Comparison of ENCODE assay signal across 8 mouse cellular contexts in the genomic region with DNA sequence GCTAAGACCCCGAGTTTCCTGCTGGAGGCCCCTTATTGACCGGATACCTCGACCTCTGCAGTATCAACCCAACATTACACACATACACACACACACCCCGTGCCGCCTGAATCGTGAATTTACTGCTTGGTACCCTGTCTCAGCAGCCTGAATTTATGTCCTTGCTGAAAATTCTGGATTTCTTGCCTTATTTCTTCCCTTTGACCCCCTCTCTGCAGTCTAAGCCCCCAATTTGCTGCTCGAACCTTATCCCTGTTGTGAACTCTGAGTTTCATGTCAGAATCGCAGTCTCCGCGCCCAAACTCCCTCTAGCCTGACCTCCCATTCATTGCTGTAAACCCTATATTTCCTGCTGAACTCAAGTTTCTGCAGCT. TPM values are rescaled to one million over a fixed set of nuclear protein-coding genes. Genes with fewer than 3 reads are reported as not detected.
A peak's percentile ranks its signal among the peaks of the same experiment; 100 is the strongest.
DNase-seq lines count a peak whose midpoint lies in the region; ATAC-seq and TF ChIP-seq lines count a peak whose summit lies in the region.

No protein-coding gene starts in this region.

- no peaks in the 10 kb centered on the region for H3K79me2 ChIP-seq in heart, adult 2 months (replicated peaks; ENCODE audit: control insufficient read depth, insufficient read depth, low read length)
- H3K79me2 ChIP-seq in CH12.LX (replicated peaks; ENCODE audit: control insufficient read depth, extremely low read depth, insufficient read depth, poor library complexity, severe bottlenecking): no peaks in the 10 kb centered on the region; the same call in 1 of the 2 replicates

- no peaks in the 10 kb centered on the region for H3K27me3 ChIP-seq in heart, adult 2 months (ENCODE audit: control insufficient read depth, insufficient read depth, low read length)
- H3K27me3 ChIP-seq in CH12.LX (replicated peaks): peaks cover 4% of the 10 kb centered on the region
- H3K27me3 ChIP-seq in forebrain, embryonic 12.5 days: no peaks in the 10 kb centered on the region
- H3K27me3 ChIP-seq in liver, embryonic 14.5 days (ENCODE audit: control insufficient read depth, insufficient read depth, low read length): no peaks in the 10 kb centered on the region

- no peak for TF ChIP-seq POLR2A in heart, adult 2 months (IDR thresholded peaks at IDR 0.05; ENCODE audit: insufficient read depth, low read depth, low read length)
- TF ChIP-seq POLR2A in CH12.LX (IDR thresholded peaks at IDR 0.05; ENCODE audit: low read depth, low read length): no peak

- no peak for TF ChIP-seq CTCF in heart, adult 2 months (IDR thresholded peaks at IDR 0.05)
- TF ChIP-seq CTCF in CH12.LX (conservative IDR thresholded peaks at IDR 0.05 in 1 of 2, IDR thresholded peaks at IDR 0.05 in 1 of 2; ENCODE audit: low read depth in 2 of 2, low read length in 2 of 2): no peak
- TF ChIP-seq CTCF in liver, embryonic 14.5 days (IDR thresholded peaks at IDR 0.05; ENCODE audit: low read depth): no peak

- in situ Hi-C loops in CH12.LX (cut with MboI; ENCODE audit: low pct_ligation_motif_present, low pct_unique_long_range_greater_than_20kb, low sequenced_read_pairs): no loop called here

- DNase-seq in heart, adult 2 months: no peak
- no peak for DNase-seq in heart, postnatal 14 days
- no peak for DNase-seq in CH12.LX (ENCODE audit: extremely low read depth)
- no peak for DNase-seq in liver, embryonic 14.5 days (ENCODE audit: low read depth in 3 of 3, low spot score in 3 of 3)
- no peak for DNase-seq in adrenal gland, postnatal 14 days
- DNase-seq in urinary bladder, postnatal 14 days (ENCODE audit: low spot score): no peak
- no peak for DNase-seq in layer of hippocampus, adult 9-11 months

- WGBS in heart, adult 2 months: 8% methylated on average over 10 of the region's 10 CpGs
- WGBS in forebrain, embryonic 12.5 days: 8% methylated on average over 10 of the region's 10 CpGs
- WGBS in liver, embryonic 14.5 days (ENCODE audit: insufficient replicate concordance): 4% methylated on average over 10 of the region's 10 CpGs

- dilution Hi-C loops in CH12.LX (cut with MboI; ENCODE audit: extremely low pct_ligation_motif_present, extremely low pct_unique_long_range_greater_than_20kb, low sequenced_read_pairs): no loop called here

- H3K36me3 ChIP-seq in heart, adult 2 months (ENCODE audit: control insufficient read depth, insufficient read depth, low read length): no peaks in the 10 kb centered on the region
- peaks cover 20 to 42% of the 10 kb centered on the region in 2 experiments for H3K36me3 ChIP-seq in CH12.LX (replicated peaks in 1 of 2; ENCODE audit: control insufficient read depth in 1 of 2, insufficient read depth in 1 of 2, low read length in 1 of 2)
- peaks cover 26% of the 10 kb centered on the region for H3K36me3 ChIP-seq in forebrain, embryonic 12.5 days (replicated peaks)
- H3K36me3 ChIP-seq in liver, embryonic 14.5 days (replicated peaks; ENCODE audit: control insufficient read depth, insufficient read depth, low read depth): peaks cover 13% of the 10 kb centered on the region

- H3K4me1 ChIP-seq in heart, adult 2 months (ENCODE audit: control insufficient read depth, insufficient read depth, low read length): no peaks in the 10 kb centered on the region; the same call in 1 of the 2 replicates
- peaks cover 6 to 18% of the 10 kb centered on the region in 2 experiments for H3K4me1 ChIP-seq in CH12.LX (ENCODE audit: control insufficient read depth in 1 of 2, insufficient read depth in 2 of 2)
- H3K4me1 ChIP-seq in forebrain, embryonic 12.5 days: peaks cover 52% of the 10 kb centered on the region
- H3K4me1 ChIP-seq in liver, embryonic 14.5 days (replicated peaks; ENCODE audit: control insufficient read depth in 2 of 2, insufficient read depth in 2 of 2, low read length in 1 of 2): peaks cover 8 to 16% of the 10 kb centered on the region in 2 experiments

- no peak for TF ChIP-seq RAD21 in CH12.LX (IDR thresholded peaks at IDR 0.05; ENCODE audit: low read depth, low read length)

- H3K9me3 ChIP-seq in CH12.LX (replicated peaks; ENCODE audit: low read length): no peaks in the 10 kb centered on the region
- H3K9me3 ChIP-seq in forebrain, embryonic 12.5 days: no peaks in the 10 kb centered on the region
- H3K9me3 ChIP-seq in liver, embryonic 14.5 days (ENCODE audit: control insufficient read depth, low read length): no peaks in the 10 kb centered on the region

- no peak for ATAC-seq in forebrain, embryonic 12.5 days (ENCODE audit: low FRiP score)
- no peak for ATAC-seq in liver, embryonic 14.5 days (ENCODE audit: insufficient read depth)

- H3K27ac ChIP-seq in heart, adult 2 months: peak overlapping the region; percentile 88
- no peak overlapping the region for H3K27ac ChIP-seq in CH12.LX (ENCODE audit: insufficient read depth, low read depth)
- H3K27ac ChIP-seq in forebrain, embryonic 12.5 days: peak overlapping the region; percentile 95
- H3K27ac ChIP-seq in liver, embryonic 14.5 days: peak overlapping the region; percentile 43

- no peak for TF ChIP-seq EP300 in heart, adult 2 months (IDR thresholded peaks at IDR 0.05; ENCODE audit: insufficient read depth, low read depth, low read length)
- no peak for TF ChIP-seq EP300 in CH12.LX (IDR thresholded peaks at IDR 0.05; ENCODE audit: low read length)
- TF ChIP-seq EP300 in liver, embryonic 14.5 days (IDR thresholded peaks at IDR 0.05; ENCODE audit: low read depth): no peak

- peak overlapping the region; percentile 65 for H3K9ac ChIP-seq in heart, adult 2 months (ENCODE audit: low read depth, low read length)
- peak overlapping the region; percentile 75 for H3K9ac ChIP-seq in CH12.LX (ENCODE audit: insufficient read depth, low read depth)
- peak overlapping the region; percentile 98 for H3K9ac ChIP-seq in forebrain, embryonic 12.5 days
- peak overlapping the region; percentile 66 for H3K9ac ChIP-seq in liver, embryonic 14.5 days (replicated peaks)

- intact Hi-C loops in heart, adult 2 months (cut with DNase I): loop anchor here (2.0 to 5.0 kb wide), 3 partner anchors 22 to 50 kb away; partner anchors contain the start of genes Efna2 and Ndufs7
- intact Hi-C loops in heart, postnatal 14 days (cut with DNase I): loop anchor here (2.0 kb wide), 1 partner anchor 22 kb away; the partner anchor contains the start of gene Ndufs7

- H3K4me3 ChIP-seq in heart, adult 2 months: peak overlapping the region; percentile 79
- H3K4me3 ChIP-seq in CH12.LX (replicated peaks in 1 of 3; ENCODE audit: low read depth in 2 of 3, low read length in 2 of 3, poor library complexity in 1 of 3): peak overlapping the region; percentile 76 to 90 (median 84)
- H3K4me3 ChIP-seq in forebrain, embryonic 12.5 days (replicated peaks): peak overlapping the region; percentile 87
- peak overlapping the region; percentile 69 to 75 for H3K4me3 ChIP-seq in liver, embryonic 14.5 days (ENCODE audit: insufficient read depth in 1 of 2, low read depth in 2 of 2, low read length in 2 of 2)

- H3K4me2 ChIP-seq in CH12.LX (ENCODE audit: insufficient read depth, low read depth, poor library complexity, severe bottlenecking): peak overlapping the region; percentile 82; the same call in 1 of the 2 replicates
- peak overlapping the region; percentile 95 for H3K4me2 ChIP-seq in forebrain, embryonic 12.5 days
- H3K4me2 ChIP-seq in liver, embryonic 14.5 days (ENCODE audit: low read depth): peak overlapping the region; percentile 97

RNA-seq across cellular contexts. Expression of gene Mum1, which starts 0.9 kb away (rescaled TPM):
- total RNA-seq in heart, adult 2 months (2021): 10 to 100 TPM; 11.1 to 11.8 TPM
- polyA plus RNA-seq in heart, adult 2 months (2012; rRNA removed): 18.0 and 19.4 TPM in 2 replicates
- total RNA-seq in heart, postnatal 14 days (2021): 10 to 100 TPM; 17.0 to 21.0 TPM
- total RNA-seq in CH12.LX (2012; rRNA removed) (35.6 and 44.3 TPM in 2 replicates), CH12.LX (2014; rRNA removed) (24.1 and 25.1 TPM in 2 replicates)
- 22.9 and 24.1 TPM in 2 replicates for polyA plus RNA-seq in CH12.LX (2012; ENCODE audit: insufficient read length, low read depth)
- polyA plus RNA-seq in forebrain, embryonic 12.5 days (2016; fragmentation: Nextera tagmentation; extraction: Ambion mirVana): 55.5 and 58.4 TPM in 2 replicates
- 12.9 and 18.8 TPM in 2 replicates for polyA plus RNA-seq in liver, embryonic 14.5 days (2012; rRNA removed)
- polyA plus RNA-seq in liver, embryonic 14.5 days (2014; fragmentation: Nextera tagmentation; extraction: Ambion mirVana): 13.2 and 13.8 TPM in 2 replicates
- 23.8 and 29.9 TPM in 2 replicates for total RNA-seq in adrenal gland, postnatal 14 days (2021)

RNA-seq across cellular contexts. Expression of gene Ndufs7, which starts 21.8 kb away (rescaled TPM):
- total RNA-seq in heart, adult 2 months (2021): 1,000 to 10,000 TPM in 1 of 2 experiments, 100 to 1,000 TPM in 1; 943 to 1,108 TPM
- polyA plus RNA-seq in heart, adult 2 months (2012; rRNA removed): 1,263 and 1,990 TPM in 2 replicates
- total RNA-seq in heart, postnatal 14 days (2021): 100 to 1,000 TPM; 728 to 743 TPM
- total RNA-seq in CH12.LX (2012; rRNA removed) (248 and 282 TPM in 2 replicates), CH12.LX (2014; rRNA removed) (124 and 154 TPM in 2 replicates)
- 222 and 228 TPM in 2 replicates for polyA plus RNA-seq in CH12.LX (2012; ENCODE audit: insufficient read length, low read depth)
- 201 and 216 TPM in 2 replicates for polyA plus RNA-seq in forebrain, embryonic 12.5 days (2016; fragmentation: Nextera tagmentation; extraction: Ambion mirVana)
- polyA plus RNA-seq in liver, embryonic 14.5 days (2012; rRNA removed): 189 and 256 TPM in 2 replicates
- polyA plus RNA-seq in liver, embryonic 14.5 days (2014; fragmentation: Nextera tagmentation; extraction: Ambion mirVana): 272 and 285 TPM in 2 replicates
- total RNA-seq in adrenal gland, postnatal 14 days (2021): 426 and 463 TPM in 2 replicates

RNA-seq across cellular contexts. Expression of gene Gamt, which starts 33.7 kb away (rescaled TPM):
- total RNA-seq in heart, adult 2 months (2021): 1 to 10 TPM; 8.3 to 8.4 TPM
- polyA plus RNA-seq in heart, adult 2 months (2012; rRNA removed): 8.0 and 11.0 TPM in 2 replicates
- 10 to 100 TPM; 11.6 to 14.5 TPM for total RNA-seq in heart, postnatal 14 days (2021)
- 0.30 and 0.38 TPM in 2 replicates for total RNA-seq in CH12.LX (2012; rRNA removed)
- total RNA-seq in CH12.LX (2014; rRNA removed): 0.24 TPM in 1 of 2 replicates, not detected in the other
- polyA plus RNA-seq in CH12.LX (2012; ENCODE audit: insufficient read length, low read depth): 0.42 TPM in 1 of 2 replicates, not detected in the other
- polyA plus RNA-seq in forebrain, embryonic 12.5 days (2016; fragmentation: Nextera tagmentation; extraction: Ambion mirVana): 15.9 and 19.0 TPM in 2 replicates
- polyA plus RNA-seq in liver, embryonic 14.5 days (2012; rRNA removed): 36.5 and 41.4 TPM in 2 replicates
- polyA plus RNA-seq in liver, embryonic 14.5 days (2014; fragmentation: Nextera tagmentation; extraction: Ambion mirVana): 64.9 and 67.9 TPM in 2 replicates
- total RNA-seq in adrenal gland, postnatal 14 days (2021): 138 and 192 TPM in 2 replicates

RNA-seq across cellular contexts. Expression of gene Dazap1, which starts 34.1 kb away (rescaled TPM):
- 10 to 100 TPM; 56.4 to 57.9 TPM for total RNA-seq in heart, adult 2 months (2021)
- polyA plus RNA-seq in heart, adult 2 months (2012; rRNA removed): 37.6 and 41.0 TPM in 2 replicates
- total RNA-seq in heart, postnatal 14 days (2021): 10 to 100 TPM; 68.2 to 76.3 TPM
- 162 and 172 TPM in 2 replicates for total RNA-seq in CH12.LX (2012; rRNA removed)
- 180 and 187 TPM in 2 replicates for total RNA-seq in CH12.LX (2014; rRNA removed)
- polyA plus RNA-seq in CH12.LX (2012; ENCODE audit: insufficient read length, low read depth): 236 and 252 TPM in 2 replicates
- polyA plus RNA-seq in forebrain, embryonic 12.5 days (2016; fragmentation: Nextera tagmentation; extraction: Ambion mirVana): 65.1 and 69.7 TPM in 2 replicates
- polyA plus RNA-seq in liver, embryonic 14.5 days (2012; rRNA removed): 54.8 and 75.9 TPM in 2 replicates
- 20.4 and 22.7 TPM in 2 replicates for polyA plus RNA-seq in liver, embryonic 14.5 days (2014; fragmentation: Nextera tagmentation; extraction: Ambion mirVana)
- total RNA-seq in adrenal gland, postnatal 14 days (2021): 92.9 and 115 TPM in 2 replicates

RNA-seq across cellular contexts. Expression of gene Efna2, which starts 47.9 kb away (rescaled TPM):
- total RNA-seq in heart, adult 2 months (2021): 1 to 10 TPM in 1 of 2 experiments, under 1 TPM in 1; 0.86 to 1.1 TPM
- 1.2 and 1.7 TPM in 2 replicates for polyA plus RNA-seq in heart, adult 2 months (2012; rRNA removed)
- 1 to 10 TPM; 1.1 to 1.4 TPM for total RNA-seq in heart, postnatal 14 days (2021)
- 0.63 and 1.5 TPM in 2 replicates for total RNA-seq in CH12.LX (2012; rRNA removed)
- 0.23 and 0.34 TPM in 2 replicates for total RNA-seq in CH12.LX (2014; rRNA removed)
- 0.45 and 0.86 TPM in 2 replicates for polyA plus RNA-seq in CH12.LX (2012; ENCODE audit: insufficient read length, low read depth)
- 36.4 and 48.9 TPM in 2 replicates for polyA plus RNA-seq in forebrain, embryonic 12.5 days (2016; fragmentation: Nextera tagmentation; extraction: Ambion mirVana)
- 0.40 and 0.47 TPM in 2 replicates for polyA plus RNA-seq in liver, embryonic 14.5 days (2012; rRNA removed)
- 0.51 and 0.52 TPM in 2 replicates for polyA plus RNA-seq in liver, embryonic 14.5 days (2014; fragmentation: Nextera tagmentation; extraction: Ambion mirVana)
- total RNA-seq in adrenal gland, postnatal 14 days (2021): 3.1 and 3.9 TPM in 2 replicates
